Mouse (Mus musculus) testis, adult 2 months (tissue): ENCODE measurements around the gene Nfe2l1.

Experiments used
- CTCF ChIP-seq: fragments of 200-500 bp; IDR thresholded peaks from 2 replicates; pipeline ENCODE4 v1.5.1; 2012; ENCODE audit warnings: low read depth, mild to moderate bottlenecking, inconsistent platforms, low read length, moderate library complexity; ENCODE audit not compliant: control insufficient read depth, insufficient read depth, insufficient replicate concordance
- POLR2A ChIP-seq: fragments of 200-500 bp; IDR thresholded peaks from 2 replicates; pipeline ENCODE4 v1.6.1; 2012; ENCODE audit warnings: low read depth, mild to moderate bottlenecking, inconsistent platforms, low read length, moderate library complexity; ENCODE audit not compliant: control insufficient read depth

GRCm38 (mm10) chr11:96848694-96849093 is 18.9 kb upstream of the Nfe2l1 start:
- TF ChIP-seq CTCF (no peak), POLR2A (no peak)
